Comparison of ENCODE assay signal across 25 mouse cellular contexts in genomic region chr1:134737463-134737862, GRCm38 (mm10).
DNase-seq lines count a peak whose midpoint lies in the region; ATAC-seq and TF ChIP-seq lines count a peak whose summit lies in the region.
"Had no signal": no experiment of that assay in that cellular context is flagged by ENCODE, and none has a peak within 500 bp of the region (broad histone marks: within the 10 kb centered on the region; RNA-seq: fewer than 3 reads in every experiment).

No protein-coding gene starts in this region.

- peaks cover 27% of the 10 kb centered on the region for H3K4me1 ChIP-seq in cerebellum, adult 2 months (ENCODE audit: control insufficient read depth, insufficient read depth, low read length)
- H3K4me1 ChIP-seq in kidney, embryonic 16.5 days (ENCODE audit: insufficient read depth, low read length): peaks cover 6% of the 10 kb centered on the region; the same call in 1 of the 2 replicates
- no peaks in the 10 kb centered on the region for H3K4me1 ChIP-seq in kidney, adult 2 months (ENCODE audit: control insufficient read depth, insufficient read depth, low read length)
- H3K4me1 ChIP-seq: neural tube, embryonic 15.5 days had no signal

- no peaks in the 10 kb centered on the region for H3K36me3 ChIP-seq in kidney, embryonic 16.5 days (ENCODE audit: insufficient read depth, low read length)
- H3K36me3 ChIP-seq in kidney, adult 2 months (ENCODE audit: control insufficient read depth, insufficient read depth, low read length): no peaks in the 10 kb centered on the region
- H3K36me3 ChIP-seq: limb, embryonic 12.5 days; neural tube, embryonic 15.5 days had no signal

- H3K4me3 ChIP-seq in cerebellum, adult 2 months (replicated peaks; ENCODE audit: insufficient read depth, low read depth, low read length): no peak overlapping the region
- no peak overlapping the region for H3K4me3 ChIP-seq in kidney, embryonic 16.5 days (ENCODE audit: low read length)
- no peak overlapping the region for H3K4me3 ChIP-seq in kidney, adult 2 months (ENCODE audit: insufficient read depth, low read depth, low read length)
- H3K4me3 ChIP-seq: limb, embryonic 12.5 days; neural tube, embryonic 15.5 days had no signal

- WGBS in cerebellum, adult 2 months: 12% methylated on average over 9 of the region's 9 CpGs
- WGBS in kidney, embryonic 16.5 days: 45% methylated on average over 9 of the region's 9 CpGs
- 35% methylated on average over 9 of the region's 9 CpGs for WGBS in kidney, adult 2 months

- peak; percentile 59 to 61 for DNase-seq in cerebellum, adult 2 months
- no peak for DNase-seq in cerebellum, adult 11 months
- no peak for DNase-seq in kidney, adult 2 months
- DNase-seq in cerebellum, postnatal 36 days: peak; percentile 50 to 57
- DNase-seq: adrenal gland, postnatal 25 days; embryo, embryonic 11 days; gastrocnemius, postnatal 10 days; heart, adult 11 months; heart, postnatal 10 days; kidney, postnatal 4 days; liver, postnatal 0 days; thymus, adult 2 months had no signal

- H3K27me3 ChIP-seq in cerebellum, adult 2 months (ENCODE audit: control insufficient read depth, insufficient read depth, low read length): no peaks in the 10 kb centered on the region
- H3K27me3 ChIP-seq in kidney, embryonic 16.5 days (ENCODE audit: insufficient read depth, low read length): no peaks in the 10 kb centered on the region
- H3K27me3 ChIP-seq in kidney, adult 2 months (replicated peaks; ENCODE audit: control insufficient read depth, insufficient read depth, low read length): no peaks in the 10 kb centered on the region
- H3K27me3 ChIP-seq: limb, embryonic 12.5 days; neural tube, embryonic 15.5 days had no signal

- 0 out of 2 replicates have a peak overlapping the region, but pooled peaks have one; percentile 4 for H3K9ac ChIP-seq in kidney, embryonic 16.5 days (replicated peaks; ENCODE audit: low read length)
- H3K9ac ChIP-seq: limb, embryonic 12.5 days; liver, postnatal 0 days; neural tube, embryonic 15.5 days had no signal

- TF ChIP-seq CTCF in cerebellum, adult 2 months (IDR thresholded peaks at IDR 0.05; ENCODE audit: borderline replicate concordance, insufficient read depth, low read depth, low read length): no peak
- TF ChIP-seq CTCF in kidney, adult 2 months (conservative IDR thresholded peaks at IDR 0.05; ENCODE audit: insufficient read depth, insufficient read length, low read depth, low read length): no peak

- H3K27ac ChIP-seq in cerebellum, adult 2 months (ENCODE audit: insufficient read depth, low read length): peak overlapping the region; percentile 25
- H3K27ac ChIP-seq in kidney, embryonic 16.5 days (ENCODE audit: low read length): no peak overlapping the region
- no peak overlapping the region for H3K27ac ChIP-seq in kidney, adult 2 months (ENCODE audit: insufficient read depth, low read depth, low read length)
- H3K27ac ChIP-seq: limb, embryonic 12.5 days; neural tube, embryonic 15.5 days; stomach, postnatal 0 days had no signal

- no peaks in the 10 kb centered on the region for H3K9me3 ChIP-seq in kidney, embryonic 16.5 days (ENCODE audit: low read length)
- H3K9me3 ChIP-seq: limb, embryonic 12.5 days; neural tube, embryonic 15.5 days had no signal

- H3K4me2 ChIP-seq in kidney, embryonic 16.5 days (replicated peaks; ENCODE audit: low read depth, low read length): peak overlapping the region; percentile 18; the same call in 1 of the 2 replicates
- H3K4me2 ChIP-seq: heart, embryonic 11.5 days; limb, embryonic 12.5 days; liver, embryonic 11.5 days; midbrain, embryonic 11.5 days; neural tube, embryonic 15.5 days had no signal

- TF ChIP-seq POLR2A in cerebellum, adult 2 months (IDR thresholded peaks at IDR 0.05; ENCODE audit: borderline replicate concordance, insufficient read depth, low read length): no peak
- no peak for TF ChIP-seq POLR2A in kidney, adult 2 months (IDR thresholded peaks at IDR 0.05; ENCODE audit: low read depth, low read length)

- 0 out of 2 replicates have a peak, but pooled peaks have one; percentile 27 for ATAC-seq in kidney, embryonic 16.5 days (ENCODE audit: low FRiP score, low TSS enrichment)
- no peak for ATAC-seq in megakaryocyte progenitor cell, adult 5-6 weeks (replicated peaks; ENCODE audit: poor library complexity)
- no peak for ATAC-seq in erythroid progenitor cell, adult 5-6 weeks (replicated peaks; ENCODE audit: low FRiP score, poor library complexity, severe bottlenecking)
- ATAC-seq: CD4-positive, CD25-positive, alpha-beta regulatory T cell, adult 4 months; forebrain, embryonic 14.5 days; intestine, postnatal 0 days; liver, postnatal 0 days; lung, postnatal 0 days had no signal

Comparison
In these comparisons a context has a peak if more than half of its experiments do, and no peak if none do; other contexts are left out.
1. DNase-seq: peak in cerebellum, adult 2 months (2 of 2) and cerebellum, postnatal 36 days (2 of 2); none in cerebellum, adult 11 months (single experiment) and kidney, adult 2 months (single experiment).